Mouse (Mus musculus) naive thymus-derived CD4-positive, alpha-beta T cell, adult 2 months (primary cell): Measurements from ENCODE around the gene Hdac4.
A peak's percentile ranks its signal among the peaks of the same experiment; 100 is the strongest.

Experiments
- DNase-seq: peaks from one replicate; pipeline ENCODE4 v3.0.0-alpha.2; 2011; ENCODE audit warnings: low read depth

Hdac4 gene

DNA sequence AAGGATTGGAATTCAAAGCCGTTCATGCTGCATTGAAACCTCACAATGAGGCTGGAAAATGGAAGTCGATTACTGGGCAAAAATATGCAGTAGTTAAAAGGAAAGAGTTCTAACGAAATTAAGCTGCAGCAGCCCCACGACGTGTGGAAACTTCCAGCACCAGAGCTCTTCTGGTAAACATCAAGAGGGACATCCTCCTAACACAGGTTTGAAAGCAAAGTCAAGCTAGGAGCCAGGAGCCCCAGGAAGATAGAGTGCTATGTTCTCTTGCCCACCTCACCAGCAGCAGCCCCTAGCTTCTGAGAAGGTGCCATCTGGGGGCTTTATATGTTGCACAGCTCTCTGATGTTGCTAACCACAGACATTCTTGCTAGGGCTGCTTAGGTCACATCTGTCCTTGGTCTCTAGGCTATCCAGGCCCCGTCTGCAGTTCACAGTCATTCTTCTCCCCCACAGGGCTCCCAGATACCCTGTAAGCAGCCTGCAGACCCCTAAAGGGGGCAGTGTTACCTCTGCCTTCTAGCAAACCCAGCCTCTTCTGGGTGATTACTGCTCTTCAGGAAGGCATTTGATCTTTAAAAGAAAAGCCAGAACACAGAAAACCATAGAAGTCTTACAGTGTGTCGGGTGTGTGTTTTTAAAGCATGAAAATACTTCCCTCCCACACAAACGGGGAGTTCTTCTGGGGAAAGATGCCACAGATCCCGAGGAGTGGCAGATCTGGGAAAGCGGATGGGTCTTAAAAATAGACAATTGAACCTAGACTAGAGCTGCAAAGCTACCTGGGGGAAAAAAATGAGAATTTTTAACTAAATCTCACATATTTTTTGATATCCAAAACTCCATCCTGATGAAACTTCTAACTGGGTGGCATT lies 17.2 kb downstream of the Hdac4 start:
- peak; percentile 75 for DNase-seq

DNA sequence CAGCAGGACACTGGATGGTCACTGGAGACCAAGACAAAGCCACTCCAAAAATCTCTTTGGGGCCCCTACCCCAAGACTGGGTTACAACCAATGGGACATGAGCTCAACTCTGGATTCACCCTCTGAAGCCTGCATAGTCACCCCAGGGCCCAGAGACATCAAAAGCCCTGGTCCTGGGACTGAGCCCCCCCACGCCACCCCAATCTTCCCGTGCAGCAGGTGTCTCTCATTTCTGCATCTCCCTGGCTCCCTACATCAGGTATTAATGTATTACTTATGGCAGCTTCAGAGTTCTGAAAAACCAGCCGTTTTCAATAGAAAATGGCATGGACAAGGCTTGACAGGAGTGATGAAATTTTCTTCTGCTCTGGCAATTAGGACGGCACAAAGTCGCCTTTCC lies 17.9 kb downstream of the Hdac4 start:
- DNase-seq = no peak

DNA sequence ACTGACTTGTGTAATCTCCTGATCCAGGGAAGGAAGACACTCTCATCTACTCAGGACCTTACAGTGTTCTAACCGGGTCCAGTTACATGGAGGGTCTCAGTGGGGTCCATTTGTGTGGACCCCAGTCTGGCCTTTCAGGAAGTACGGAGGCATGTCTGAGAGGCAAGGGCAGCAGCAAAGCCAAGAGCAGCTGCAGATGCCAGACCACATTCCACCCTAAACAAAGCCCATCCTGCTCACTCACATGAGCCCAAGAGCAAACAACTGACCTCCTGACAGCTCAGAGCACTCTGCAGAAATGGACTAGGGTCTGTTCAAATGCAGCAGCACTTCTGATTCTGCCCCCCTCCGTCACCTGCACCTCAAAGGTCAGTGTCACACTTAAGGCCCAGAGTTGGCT lies 18.3 kb downstream of the Hdac4 start:
- DNase-seq = no peak

DNA sequence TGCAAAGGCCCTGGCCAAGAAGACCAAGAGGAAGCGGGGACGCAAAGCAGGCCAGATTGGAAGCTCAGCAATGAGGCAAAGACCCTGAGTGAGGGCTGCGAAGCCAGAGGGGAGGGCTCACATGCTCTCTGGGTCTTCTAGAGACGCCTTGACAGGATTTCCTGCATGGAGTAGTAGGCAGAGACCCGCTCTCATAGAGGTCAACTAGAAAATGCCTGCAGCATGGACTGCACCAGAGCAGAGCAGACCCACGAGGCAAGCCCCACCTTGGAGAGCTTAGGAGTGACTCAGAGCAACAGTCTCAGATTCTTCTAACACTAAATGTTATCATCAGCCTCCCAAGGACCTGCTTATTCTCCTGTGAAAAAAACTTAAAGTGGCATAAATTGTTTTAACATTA lies 20.2 kb downstream of the Hdac4 start:
- DNase-seq = no peak

DNA sequence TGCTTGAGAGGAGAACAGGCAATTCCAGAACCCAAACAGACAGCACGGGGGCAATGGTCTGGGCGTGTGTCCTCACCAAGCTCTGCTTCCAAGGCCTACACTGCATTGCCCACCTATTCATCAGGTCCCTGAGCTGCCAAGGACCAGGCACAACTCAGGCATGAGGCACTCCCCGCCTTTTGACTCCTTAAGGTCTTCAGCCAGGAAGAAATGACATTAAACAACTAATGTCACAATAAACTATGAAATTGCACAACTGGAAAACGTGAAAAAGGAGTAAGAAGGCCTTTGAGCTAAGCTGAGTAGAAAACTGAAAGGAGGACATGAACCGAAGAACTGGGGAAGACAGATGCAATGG lies 20.6 kb downstream of the Hdac4 start:
- DNase-seq = no peak

DNA sequence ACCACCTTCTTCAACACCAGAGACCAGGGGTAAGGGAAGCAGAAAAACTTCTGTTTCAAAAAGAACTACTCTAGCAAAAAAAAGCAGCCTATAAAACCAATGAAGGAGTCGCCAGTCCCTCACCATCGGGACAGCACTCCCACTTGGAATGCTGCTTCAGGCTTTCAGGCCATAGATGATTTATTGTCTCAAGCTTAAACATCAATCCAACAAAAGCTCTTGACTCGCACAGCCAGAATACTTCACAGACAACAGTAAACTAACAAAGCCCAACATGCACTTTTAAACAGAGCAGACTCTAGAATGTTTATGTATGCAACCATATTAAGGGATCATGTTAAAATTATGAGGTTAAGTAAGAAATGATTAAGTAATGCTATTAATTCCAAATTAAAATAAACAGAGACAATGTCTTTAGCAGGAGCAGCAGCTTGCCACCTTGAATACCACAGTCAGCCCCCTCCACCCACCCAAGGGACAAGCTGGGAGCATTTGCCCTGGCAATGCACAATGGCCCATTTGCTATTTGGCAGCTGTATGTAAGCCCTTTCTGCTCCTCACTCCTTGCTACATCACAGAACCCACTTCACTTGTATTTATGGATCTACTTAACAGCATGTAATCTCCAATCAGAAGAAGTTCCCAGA lies 21.1 kb downstream of the Hdac4 start:
- no peak for DNase-seq

DNA sequence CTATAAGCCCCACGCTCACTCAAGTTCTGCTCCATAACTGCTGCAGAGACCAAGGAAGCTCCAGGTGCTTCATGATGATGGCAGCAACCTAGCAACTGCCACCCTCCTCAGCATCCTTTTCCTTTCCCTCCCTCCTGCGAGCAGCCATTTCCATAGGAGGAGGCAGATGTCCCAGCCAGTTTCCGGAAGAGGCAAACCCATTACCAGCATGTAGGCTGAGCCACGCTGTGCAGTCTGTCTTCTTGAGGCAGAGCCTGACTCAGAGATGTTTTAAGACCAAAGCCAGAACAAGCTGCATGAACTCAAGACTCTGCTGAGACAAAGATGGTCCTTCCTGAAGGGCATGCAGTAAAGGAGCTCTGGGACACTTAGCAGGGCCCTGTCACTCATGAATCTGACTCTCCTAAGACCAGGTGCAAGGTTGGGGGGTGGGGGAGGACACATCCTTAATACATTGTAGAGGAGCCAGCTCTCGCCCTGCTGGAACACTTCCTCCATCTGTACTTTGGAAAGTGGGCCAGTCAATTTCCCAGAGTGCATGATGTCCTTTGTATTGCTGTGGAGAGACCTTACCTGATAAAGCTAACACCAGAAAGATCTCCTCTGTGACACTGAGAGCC lies 24.8 kb downstream of the Hdac4 start:
- no peak for DNase-seq

DNA sequence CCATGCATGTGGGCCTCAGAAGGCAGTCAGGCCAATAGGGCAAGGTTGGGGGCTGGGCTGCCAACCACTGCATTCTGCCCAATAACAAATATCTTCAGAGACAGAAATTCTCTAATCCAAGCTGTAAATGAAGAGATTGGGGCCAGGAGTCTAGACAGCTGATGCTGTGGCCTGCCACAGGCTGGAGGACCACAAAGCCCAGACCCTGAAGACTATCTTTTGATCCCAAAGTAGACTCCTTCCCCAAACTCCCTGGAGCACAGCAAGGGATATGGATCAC lies 25.8 kb downstream of the Hdac4 start:
- DNase-seq = no peak

DNA sequence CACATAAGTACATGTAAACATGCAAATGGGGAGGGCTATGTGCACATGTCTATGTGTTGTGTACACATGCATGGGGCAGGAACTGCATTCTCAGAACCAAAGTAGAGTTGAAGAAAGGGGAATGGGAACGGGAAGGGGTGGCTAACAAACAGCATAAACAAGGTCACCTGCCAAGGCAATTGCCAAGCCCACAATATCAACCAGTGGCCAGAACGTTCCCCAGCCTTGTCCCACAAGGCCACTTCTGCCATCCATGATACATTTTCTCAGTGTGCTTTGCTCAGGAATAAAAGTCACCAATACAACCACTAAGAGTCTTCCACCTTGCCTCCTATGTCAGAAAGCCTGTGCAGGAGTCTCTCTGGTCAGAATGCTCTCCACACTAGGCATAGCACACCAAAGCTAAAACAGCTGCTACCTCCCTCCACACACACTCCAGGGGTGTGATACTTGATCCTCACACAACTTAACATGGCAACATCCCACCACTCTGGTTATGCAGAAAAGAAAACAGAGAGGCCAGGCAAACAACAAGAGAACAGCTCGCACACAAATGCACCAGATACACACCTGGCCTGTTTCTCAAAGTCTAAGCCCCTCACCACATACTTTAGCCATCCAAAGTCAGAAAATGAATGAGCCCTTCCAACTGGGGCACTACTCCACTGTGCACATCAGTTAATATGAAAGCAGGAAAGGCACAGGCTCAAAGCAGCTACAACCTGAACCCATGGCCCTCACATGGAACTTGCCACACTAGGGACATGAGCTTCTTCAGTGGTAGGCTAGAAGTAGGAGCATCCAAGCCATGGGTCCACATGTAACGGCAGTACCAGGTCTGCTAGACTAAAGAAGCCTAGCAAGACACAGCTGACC lies 26.4 kb downstream of the Hdac4 start:
- no peak for DNase-seq

DNA sequence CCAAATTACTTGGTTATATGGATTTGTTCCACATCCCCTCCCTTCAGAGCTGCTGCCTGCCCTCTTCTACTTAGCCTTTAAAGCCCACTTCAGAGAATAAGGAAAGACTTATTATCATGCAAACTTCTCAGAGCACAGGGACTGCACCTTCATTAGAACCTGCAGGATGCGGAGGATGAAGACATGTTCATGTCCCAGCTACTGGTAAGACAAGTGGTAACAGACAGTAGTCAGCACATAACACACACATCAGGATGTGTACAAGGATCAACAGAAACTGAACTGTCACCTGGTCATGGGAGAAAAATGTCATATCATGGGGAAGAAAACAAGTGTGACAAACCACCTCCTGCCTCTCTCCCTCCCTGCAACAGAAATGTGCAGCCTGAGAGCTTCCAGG lies 31.6 kb downstream of the Hdac4 start:
- DNase-seq = no peak

DNA sequence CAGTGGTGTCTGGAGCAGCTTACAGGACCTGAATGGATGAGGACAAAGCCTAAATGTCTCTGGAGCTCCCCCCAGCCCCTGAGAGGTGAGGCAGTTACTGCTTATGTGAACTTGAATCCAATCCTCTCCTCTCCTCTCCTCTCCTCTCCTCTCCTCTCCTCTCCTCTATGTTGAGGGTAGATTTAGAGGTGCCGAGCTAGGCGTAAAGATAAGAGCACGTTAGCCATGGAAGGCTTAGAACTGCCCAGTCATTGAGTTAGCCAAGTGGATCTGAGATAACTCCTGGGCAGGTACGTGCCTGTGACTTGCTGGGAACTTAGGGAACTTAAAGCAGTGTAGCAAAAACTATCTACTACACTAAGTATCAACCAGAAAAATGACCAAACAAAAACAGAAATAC lies 35.7 kb downstream of the Hdac4 start:
- no peak for DNase-seq

DNA sequence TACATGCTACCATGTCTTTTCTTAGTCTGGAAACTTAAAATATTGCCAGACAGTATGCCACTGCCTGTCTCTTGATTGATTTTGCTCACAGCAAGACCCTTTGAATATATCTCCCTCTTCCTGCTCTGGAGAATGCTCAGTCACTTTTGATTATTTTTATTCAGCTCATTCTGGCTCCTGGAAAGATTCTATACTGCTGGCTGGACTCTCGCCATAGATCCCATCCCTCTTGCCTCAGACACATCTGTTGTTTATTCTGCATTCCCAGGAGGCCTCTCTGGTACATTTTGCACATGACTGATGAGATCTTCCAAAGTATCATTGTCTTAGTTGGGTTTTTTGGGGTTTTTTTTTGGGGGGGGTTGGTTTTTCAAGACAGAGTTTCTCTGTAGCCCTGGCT lies 45.3 kb downstream of the Hdac4 start:
- DNase-seq = no peak

DNA sequence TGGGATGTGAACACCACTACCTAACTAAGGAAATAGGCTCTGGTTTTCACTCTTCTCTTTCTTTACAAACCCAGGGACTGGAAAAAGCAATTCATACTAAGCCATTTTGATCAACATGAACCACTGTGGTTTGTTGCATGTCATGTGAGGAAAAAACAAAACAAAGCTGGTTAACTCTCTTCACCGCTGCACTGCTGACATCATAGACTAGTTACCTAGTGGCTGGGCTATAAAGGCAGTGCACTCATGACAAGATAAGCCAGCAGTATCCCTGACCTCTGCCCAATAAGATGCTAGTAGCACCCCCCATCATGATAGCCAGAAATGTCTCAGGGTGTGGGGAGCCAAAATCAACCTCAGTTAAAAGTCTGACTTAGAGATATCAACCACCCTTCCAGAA lies 47.0 kb downstream of the Hdac4 start:
- DNase-seq = peak; percentile 35

DNA sequence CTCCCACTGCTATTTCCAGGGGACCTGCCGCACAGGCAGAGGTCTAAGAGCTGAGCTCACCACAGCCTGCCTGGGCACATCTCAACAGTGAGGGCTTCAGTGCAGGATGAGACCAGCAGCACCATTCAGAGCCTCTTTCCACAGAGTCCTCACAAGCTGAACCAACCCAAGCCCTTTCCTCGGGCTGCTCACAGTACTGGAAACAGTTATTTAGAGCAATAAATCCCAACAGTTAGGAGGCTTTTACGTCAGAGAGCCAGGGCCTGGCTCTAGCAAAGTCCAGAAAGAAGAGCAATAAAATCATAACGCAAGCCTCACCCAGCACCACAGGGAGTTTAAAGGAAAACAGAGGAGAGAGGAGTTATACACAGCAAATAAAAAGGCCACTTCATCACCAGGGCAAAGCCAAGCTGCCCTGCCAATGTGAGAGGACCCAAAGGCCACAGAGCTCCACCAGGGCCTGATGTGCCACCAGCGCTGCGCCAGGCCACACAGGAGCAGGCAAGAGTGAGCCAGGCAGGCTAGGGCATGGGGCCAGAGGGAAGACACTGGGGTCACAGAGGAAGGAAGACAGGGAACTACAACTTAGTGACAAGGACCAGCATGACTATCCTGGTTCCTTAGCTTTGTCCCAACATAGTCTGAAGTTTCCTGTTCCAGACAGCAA lies 50.5 kb downstream of the Hdac4 start:
- DNase-seq = no peak

DNA sequence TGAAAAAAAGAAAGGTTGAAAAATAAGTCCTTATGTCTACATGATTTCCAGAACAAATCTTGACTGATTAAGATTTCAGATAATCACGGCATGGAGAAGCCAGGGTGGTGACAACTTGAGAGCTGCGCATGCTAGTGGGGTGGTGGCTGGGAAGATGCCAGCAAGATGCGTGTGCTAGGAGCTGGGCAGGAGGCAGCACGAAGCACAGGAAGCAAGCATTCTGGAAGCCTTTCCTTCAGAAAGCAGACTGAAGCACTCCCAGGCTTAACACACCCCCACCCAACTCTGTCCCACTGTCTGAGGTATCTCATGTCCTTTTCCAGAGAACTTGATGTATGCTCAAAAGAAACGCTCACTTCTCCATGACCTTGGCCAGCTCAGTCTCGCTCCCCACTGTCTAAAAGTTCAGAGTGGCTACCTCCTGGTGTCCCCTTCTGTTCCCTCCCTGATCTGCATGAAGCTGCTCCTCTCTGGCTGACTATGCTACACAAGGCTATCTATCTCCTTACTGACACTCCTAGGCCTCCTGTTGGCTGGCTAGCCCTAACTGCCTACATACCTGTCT lies 52.1 kb downstream of the Hdac4 start:
- DNase-seq = no peak

DNA sequence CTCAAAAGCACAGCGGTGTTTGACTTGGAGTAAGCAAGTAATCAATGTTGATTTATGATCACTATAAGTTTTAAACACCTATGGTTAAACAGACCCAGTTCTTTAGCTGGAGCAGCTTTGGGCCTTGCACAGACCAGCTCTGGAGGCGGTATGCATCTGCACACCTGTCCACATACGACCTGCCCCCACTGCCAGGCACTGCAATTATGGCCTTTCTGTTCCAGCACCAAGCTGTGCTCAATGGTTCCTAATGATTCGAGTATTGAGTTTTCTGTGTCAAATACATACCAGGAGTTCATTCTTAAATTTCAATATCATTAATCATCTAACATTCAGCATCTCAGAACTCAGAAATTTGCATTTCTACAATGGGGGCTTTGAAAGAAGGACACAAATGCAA lies 52.7 kb downstream of the Hdac4 start:
- DNase-seq = no peak

DNA sequence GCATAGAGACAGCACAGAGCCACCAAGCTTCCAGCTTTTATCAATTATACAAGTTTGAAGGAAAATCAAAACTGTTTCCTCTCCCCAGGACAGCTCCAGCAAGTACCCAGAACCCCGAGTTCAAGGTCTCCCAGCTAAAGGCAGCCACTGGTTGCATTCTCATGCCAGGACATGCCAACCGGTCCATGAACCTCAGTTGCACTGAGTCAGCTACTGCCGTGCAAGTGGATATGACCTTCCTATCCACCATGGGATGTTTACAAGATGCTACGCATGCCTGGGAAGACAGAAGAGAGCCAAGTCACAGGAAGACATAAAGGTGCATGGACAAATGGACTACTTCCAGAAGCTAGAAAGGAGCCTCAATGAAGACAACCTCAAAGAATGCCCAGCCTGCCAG lies 56.5 kb downstream of the Hdac4 start:
- DNase-seq = no peak

DNA sequence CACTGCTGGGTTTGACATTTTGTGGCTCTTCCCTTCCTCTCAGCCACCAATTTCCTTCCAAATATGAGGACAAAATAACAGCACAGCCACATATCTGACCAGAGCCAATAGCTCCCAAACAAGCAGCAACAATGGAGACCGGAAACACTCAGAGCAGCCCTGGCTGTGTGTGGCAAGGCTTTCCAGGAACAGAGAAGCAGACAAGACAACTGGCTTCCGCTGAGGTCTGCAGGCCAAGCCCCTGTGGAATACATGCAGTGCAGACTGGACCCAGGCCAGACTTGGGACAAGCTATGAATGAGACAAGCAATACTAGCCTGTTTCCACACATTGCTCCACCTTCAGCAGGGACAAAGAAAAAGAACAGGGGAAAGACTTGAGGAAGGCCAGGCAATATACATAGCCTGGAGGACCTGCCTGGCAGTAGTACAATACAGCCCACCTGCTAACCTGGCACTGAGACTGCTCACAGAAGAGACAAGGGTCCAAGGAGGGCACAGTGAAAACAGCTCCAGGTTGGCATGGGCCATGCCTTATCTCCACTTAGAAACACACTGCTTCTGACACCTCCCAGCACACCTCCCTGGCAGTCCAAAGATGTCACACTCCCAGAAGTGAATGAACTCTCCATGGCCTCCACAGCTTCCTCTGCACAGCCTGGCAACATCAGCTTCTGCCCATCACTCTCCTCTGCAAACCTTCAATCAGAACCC lies 58.2 kb downstream of the Hdac4 start:
- no peak for DNase-seq

DNA sequence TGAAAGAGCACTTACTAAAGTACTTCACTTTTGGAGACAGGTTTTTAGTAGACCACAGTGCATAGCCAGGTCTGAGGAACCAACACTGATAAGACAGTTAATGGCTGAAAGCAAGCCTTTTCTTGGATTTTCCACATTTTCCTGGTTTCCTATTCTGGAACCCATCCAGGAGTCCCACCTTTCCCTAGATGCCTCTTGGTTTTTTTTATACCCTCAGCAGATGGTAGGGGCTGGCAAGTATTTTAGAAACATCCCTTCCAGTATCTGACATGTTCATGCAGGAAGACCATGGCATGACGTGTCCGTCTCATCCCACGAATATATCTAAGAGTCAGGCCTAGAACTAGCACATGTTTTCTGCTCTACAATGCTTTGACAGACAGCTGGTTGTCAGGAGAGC lies 59.1 kb downstream of the Hdac4 start:
- DNase-seq = no peak

DNA sequence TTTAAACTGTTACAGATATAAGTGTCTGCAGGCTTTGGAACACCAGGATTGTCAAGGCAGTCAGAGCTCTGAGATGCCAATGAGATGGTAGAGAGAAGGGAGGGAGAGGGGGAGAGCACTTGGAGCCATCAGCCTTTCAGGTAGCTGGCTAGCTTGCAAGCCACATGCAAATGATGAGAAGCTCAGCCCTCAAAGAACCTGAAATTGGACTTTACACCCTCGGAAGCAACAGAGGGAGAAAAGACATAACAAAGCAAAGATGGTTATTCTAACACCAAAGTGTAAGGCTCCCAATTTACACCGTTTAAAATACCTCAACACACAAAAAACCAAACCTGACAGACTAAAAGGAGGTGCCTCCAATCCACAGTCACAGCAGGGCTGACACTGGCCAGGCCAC lies 63.3 kb downstream of the Hdac4 start:
- DNase-seq = no peak

DNA sequence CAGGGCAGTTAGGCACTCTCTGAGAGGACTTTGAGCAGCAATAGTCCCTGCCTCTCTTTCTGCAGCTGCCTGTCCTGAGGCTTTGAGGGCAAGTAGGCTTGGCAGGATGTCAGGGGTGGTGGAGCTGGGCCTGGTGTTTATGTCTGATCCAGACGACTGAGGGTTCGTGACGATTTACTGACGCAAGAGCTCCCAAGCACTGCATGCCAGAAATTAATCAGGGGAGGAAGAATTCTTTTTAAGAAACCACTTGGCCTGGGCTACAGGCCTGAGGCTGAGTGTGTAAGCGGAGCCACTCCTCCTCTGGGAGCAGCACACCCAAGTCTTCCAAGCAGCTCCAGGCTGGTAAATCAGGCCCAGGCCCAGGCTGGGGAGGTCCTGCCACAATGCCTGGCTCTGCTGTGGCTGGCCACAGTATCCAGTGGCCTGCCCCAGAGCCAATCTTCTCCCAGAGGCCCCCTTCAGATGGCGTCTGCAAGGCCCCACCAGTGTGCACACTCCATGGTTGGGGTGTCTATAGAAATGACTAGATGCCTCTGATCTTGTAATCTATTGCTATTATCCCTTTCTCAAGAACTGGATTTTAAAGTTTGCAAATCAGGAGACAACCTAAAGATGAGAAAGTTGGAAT lies 64.9 kb downstream of the Hdac4 start:
- peak; percentile 80 for DNase-seq
